Mouse (Mus musculus): ENCODE results near the gene Ptger3. TPM values are rescaled to one million over a fixed set of nuclear protein-coding genes. Genes with fewer than 3 reads are reported as not detected.

Gene Ptger3
- polyA plus RNA-seq, 1 experiment = 0.01 TPM

DNA sequence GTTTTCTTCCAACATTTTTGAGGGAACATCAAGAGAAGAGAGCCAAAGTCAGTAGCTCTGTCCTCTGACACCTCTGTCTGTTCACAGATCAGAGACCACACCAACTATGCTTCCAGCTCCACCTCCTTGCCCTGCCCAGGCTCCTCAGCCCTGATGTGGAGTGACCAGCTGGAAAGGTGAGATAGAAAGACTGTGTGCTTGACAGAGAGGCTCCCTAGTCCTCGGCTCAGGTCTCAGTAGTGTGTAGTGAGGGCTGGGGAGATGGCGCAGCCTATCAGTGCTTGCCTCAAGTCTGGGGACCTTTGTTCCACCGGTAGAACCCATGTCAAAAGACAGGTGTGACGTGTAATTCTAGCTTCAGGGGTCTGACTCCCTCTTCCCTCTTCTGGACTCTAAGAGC, 74.9 kb downstream of the Ptger3 start:
- H3K27me3 ChIP-seq (ENCODE audit: control insufficient read depth, insufficient read depth, insufficient read length) = no peaks in the 10 kb centered on the region
- H3ac ChIP-seq (ENCODE audit: control insufficient read depth, insufficient read length, low read depth) = no peak overlapping the region
- H3K79me3 ChIP-seq (ENCODE audit: low read depth) = no peaks in the 10 kb centered on the region
- H3K36me3 ChIP-seq (ENCODE audit: control insufficient read depth, insufficient read depth) = no peaks in the 10 kb centered on the region
- H3K4me3 ChIP-seq (ENCODE audit: insufficient read depth, poor library complexity, severe bottlenecking) = no peak overlapping the region
- TF ChIP-seq MYOD1 (IDR thresholded peaks at IDR 0.05; ENCODE audit: control insufficient read depth, insufficient read length, low read depth) (no peak), MAX (IDR thresholded peaks at IDR 0.05) (no peak), USF1 (IDR thresholded peaks at IDR 0.05; ENCODE audit: low read depth) (no peak), CTCF (IDR thresholded peaks at IDR 0.05; ENCODE audit: control insufficient read depth, insufficient read depth, insufficient read length) (no peak), CEBPB (IDR thresholded peaks at IDR 0.05; ENCODE audit: low read depth) (no peak), FOSL1 (IDR thresholded peaks at IDR 0.05; ENCODE audit: insufficient read depth, low read length, poor library complexity, severe bottlenecking) (no peak), MYOG (IDR thresholded peaks at IDR 0.05; ENCODE audit: control insufficient read depth, extremely low read depth, insufficient read length) (no peak)
- no peaks in the 10 kb centered on the region for H3K79me2 ChIP-seq (ENCODE audit: control insufficient read depth, insufficient read depth)

GRCm38 (mm10) chr3:157661622-157662021, 94.9 kb downstream of the Ptger3 start:
- no peak for TF ChIP-seq MAX (IDR thresholded peaks at IDR 0.05)
- TF ChIP-seq CTCF (IDR thresholded peaks at IDR 0.05; ENCODE audit: control insufficient read depth, insufficient read depth, insufficient read length) = no peak
- TF ChIP-seq USF1 (IDR thresholded peaks at IDR 0.05; ENCODE audit: low read depth) = no peak
- TF ChIP-seq MYOD1 (IDR thresholded peaks at IDR 0.05; ENCODE audit: control insufficient read depth, insufficient read length, low read depth) = no peak
- no peak for TF ChIP-seq CEBPB (IDR thresholded peaks at IDR 0.05; ENCODE audit: low read depth)
- no peak for TF ChIP-seq MYOG (IDR thresholded peaks at IDR 0.05; ENCODE audit: control insufficient read depth, extremely low read depth, insufficient read length)
- no peak for TF ChIP-seq FOSL1 (IDR thresholded peaks at IDR 0.05; ENCODE audit: insufficient read depth, low read length, poor library complexity, severe bottlenecking)
- H3K4me3 ChIP-seq (ENCODE audit: insufficient read depth, poor library complexity, severe bottlenecking) = no peak overlapping the region
- H3ac ChIP-seq (ENCODE audit: control insufficient read depth, insufficient read length, low read depth) = no peak overlapping the region
- H3K79me2 ChIP-seq (ENCODE audit: control insufficient read depth, insufficient read depth) = no peaks in the 10 kb centered on the region
- H3K27me3 ChIP-seq (ENCODE audit: control insufficient read depth, insufficient read depth, insufficient read length) = no peaks in the 10 kb centered on the region
- H3K36me3 ChIP-seq (ENCODE audit: control insufficient read depth, insufficient read depth) = no peaks in the 10 kb centered on the region
- no peaks in the 10 kb centered on the region for H3K79me3 ChIP-seq (ENCODE audit: low read depth)

DNA sequence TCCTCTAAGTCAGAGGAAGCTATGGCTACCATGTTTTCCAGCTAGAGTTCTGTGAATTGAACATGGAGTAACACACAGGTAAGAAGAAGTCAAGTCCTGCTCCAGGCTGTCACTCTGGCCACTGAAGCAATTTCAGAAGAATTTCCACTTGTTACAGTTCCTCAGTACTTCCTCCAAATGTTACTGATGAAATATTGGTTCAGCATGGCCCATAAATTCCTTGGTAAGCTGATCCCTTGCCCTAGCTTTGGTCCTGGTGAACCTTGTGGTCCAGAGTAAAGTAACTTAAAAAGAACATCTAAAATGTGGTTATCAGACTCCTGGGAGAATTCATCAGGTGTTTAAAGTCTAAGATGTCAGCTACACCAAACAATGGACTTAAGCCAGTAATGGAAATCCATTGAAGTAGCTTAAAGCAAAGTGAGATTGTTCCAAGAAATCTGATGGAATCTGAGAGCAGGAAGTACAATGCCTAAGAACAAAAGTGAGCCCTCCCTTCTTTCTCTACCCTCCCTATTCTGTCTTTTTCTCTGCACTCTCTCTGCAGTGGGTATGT, 97.9 kb downstream of the Ptger3 start:
- H3ac ChIP-seq (ENCODE audit: control insufficient read depth, insufficient read length, low read depth) = no peak overlapping the region
- no peaks in the 10 kb centered on the region for H3K79me2 ChIP-seq (ENCODE audit: control insufficient read depth, insufficient read depth)
- H3K79me3 ChIP-seq (ENCODE audit: low read depth) = no peaks in the 10 kb centered on the region
- H3K36me3 ChIP-seq (ENCODE audit: control insufficient read depth, insufficient read depth) = no peaks in the 10 kb centered on the region
- no peaks in the 10 kb centered on the region for H3K27me3 ChIP-seq (ENCODE audit: control insufficient read depth, insufficient read depth, insufficient read length)
- TF ChIP-seq MYOD1 (IDR thresholded peaks at IDR 0.05; ENCODE audit: control insufficient read depth, insufficient read length, low read depth) = no peak
- TF ChIP-seq CEBPB (IDR thresholded peaks at IDR 0.05; ENCODE audit: low read depth) = no peak
- no peak for TF ChIP-seq USF1 (IDR thresholded peaks at IDR 0.05; ENCODE audit: low read depth)
- TF ChIP-seq MAX (IDR thresholded peaks at IDR 0.05) = no peak
- TF ChIP-seq CTCF (IDR thresholded peaks at IDR 0.05; ENCODE audit: control insufficient read depth, insufficient read depth, insufficient read length) = no peak
- no peak for TF ChIP-seq FOSL1 (IDR thresholded peaks at IDR 0.05; ENCODE audit: insufficient read depth, low read length, poor library complexity, severe bottlenecking)
- TF ChIP-seq MYOG (IDR thresholded peaks at IDR 0.05; ENCODE audit: control insufficient read depth, extremely low read depth, insufficient read length) = no peak
- no peak overlapping the region for H3K4me3 ChIP-seq (ENCODE audit: insufficient read depth, poor library complexity, severe bottlenecking)

DNA sequence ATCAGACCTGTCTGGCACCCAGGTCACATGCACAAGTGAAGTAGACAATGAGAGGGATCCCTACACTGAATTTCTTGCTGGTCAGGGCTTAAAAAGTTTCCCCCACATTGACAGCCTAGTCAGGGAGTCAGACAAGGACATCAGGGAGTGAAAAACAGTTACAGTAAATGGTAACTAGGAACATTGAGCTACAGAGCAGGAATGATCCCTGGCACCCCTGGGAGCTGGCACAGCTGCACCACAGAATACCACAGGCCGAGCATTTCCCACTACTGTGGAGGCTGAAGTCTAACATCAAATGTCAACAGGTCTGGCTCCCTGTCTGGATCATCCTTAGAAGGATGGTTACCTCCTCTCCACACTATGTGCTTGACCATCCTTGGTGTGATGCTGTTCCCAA, 98.8 kb downstream of the Ptger3 start:
- H3K79me2 ChIP-seq (ENCODE audit: control insufficient read depth, insufficient read depth) = no peaks in the 10 kb centered on the region
- no peak for TF ChIP-seq MYOD1 (IDR thresholded peaks at IDR 0.05; ENCODE audit: control insufficient read depth, insufficient read length, low read depth)
- TF ChIP-seq USF1 (IDR thresholded peaks at IDR 0.05; ENCODE audit: low read depth) = no peak
- TF ChIP-seq CEBPB (IDR thresholded peaks at IDR 0.05; ENCODE audit: low read depth) = no peak
- no peak for TF ChIP-seq MYOG (IDR thresholded peaks at IDR 0.05; ENCODE audit: control insufficient read depth, extremely low read depth, insufficient read length)
- TF ChIP-seq FOSL1 (IDR thresholded peaks at IDR 0.05; ENCODE audit: insufficient read depth, low read length, poor library complexity, severe bottlenecking) = no peak
- no peak for TF ChIP-seq CTCF (IDR thresholded peaks at IDR 0.05; ENCODE audit: control insufficient read depth, insufficient read depth, insufficient read length)
- TF ChIP-seq MAX (IDR thresholded peaks at IDR 0.05) = no peak
- H3K79me3 ChIP-seq (ENCODE audit: low read depth) = no peaks in the 10 kb centered on the region
- H3K4me3 ChIP-seq (ENCODE audit: insufficient read depth, poor library complexity, severe bottlenecking) = no peak overlapping the region
- no peaks in the 10 kb centered on the region for H3K36me3 ChIP-seq (ENCODE audit: control insufficient read depth, insufficient read depth)
- H3K27me3 ChIP-seq (ENCODE audit: control insufficient read depth, insufficient read depth, insufficient read length) = no peaks in the 10 kb centered on the region
- H3ac ChIP-seq (ENCODE audit: control insufficient read depth, insufficient read length, low read depth) = no peak overlapping the region

DNA sequence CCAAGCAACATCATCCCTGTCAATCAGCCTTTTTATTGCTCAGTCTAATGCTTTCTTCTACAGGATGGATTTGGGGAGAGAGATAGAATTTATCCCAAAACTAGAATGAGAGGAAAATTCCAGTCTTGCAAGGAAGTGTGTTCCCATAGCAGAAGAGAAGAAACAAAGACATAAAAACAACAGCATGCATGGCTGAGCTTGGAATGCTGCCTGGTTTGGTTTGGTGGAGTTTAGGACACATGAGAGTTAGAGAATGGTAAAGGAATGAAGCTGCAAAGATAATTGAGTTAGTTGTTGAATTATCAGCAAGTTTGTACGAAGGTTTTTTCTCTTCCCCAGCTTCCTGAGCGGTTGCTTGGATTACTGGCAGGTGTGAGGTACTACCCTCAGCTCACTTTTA, 99.5 kb downstream of the Ptger3 start:
- Histone ChIP-seq H3K79me3 (ENCODE audit: low read depth) (no peaks in the 10 kb centered on the region), H3K36me3 (ENCODE audit: control insufficient read depth, insufficient read depth) (no peaks in the 10 kb centered on the region), H3K79me2 (ENCODE audit: control insufficient read depth, insufficient read depth) (no peaks in the 10 kb centered on the region), H3ac (ENCODE audit: control insufficient read depth, insufficient read length, low read depth) (no peak overlapping the region), H3K27me3 (ENCODE audit: control insufficient read depth, insufficient read depth, insufficient read length) (no peaks in the 10 kb centered on the region), H3K4me3 (ENCODE audit: insufficient read depth, poor library complexity, severe bottlenecking) (no peak overlapping the region)
- TF ChIP-seq CTCF (IDR thresholded peaks at IDR 0.05; ENCODE audit: control insufficient read depth, insufficient read depth, insufficient read length) (no peak), CEBPB (IDR thresholded peaks at IDR 0.05; ENCODE audit: low read depth) (no peak)

DNA sequence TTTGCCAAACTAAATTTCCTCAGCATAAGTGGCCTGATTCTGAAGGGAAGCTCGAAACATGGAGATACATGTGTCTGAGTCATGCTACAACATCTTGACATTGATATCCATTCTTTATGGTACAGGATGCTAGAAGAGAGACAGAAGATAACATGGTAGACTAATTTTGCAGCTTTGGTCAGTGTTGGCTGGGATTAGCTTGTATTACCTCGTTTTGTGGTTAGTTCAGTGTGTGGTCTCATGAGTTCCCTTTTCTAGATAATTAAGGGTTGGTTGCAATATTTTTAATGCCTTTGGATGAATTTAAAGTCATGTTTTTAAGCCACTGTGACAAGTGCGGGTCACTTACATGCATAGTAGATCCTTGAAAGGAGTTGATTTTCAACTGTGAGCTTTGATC, 119.4 kb downstream of the Ptger3 start:
- Histone ChIP-seq H3K27me3 (ENCODE audit: control insufficient read depth, insufficient read depth, insufficient read length) (no peaks in the 10 kb centered on the region), H3ac (ENCODE audit: control insufficient read depth, insufficient read length, low read depth) (no peak overlapping the region), H3K79me3 (ENCODE audit: low read depth) (no peaks in the 10 kb centered on the region), H3K79me2 (ENCODE audit: control insufficient read depth, insufficient read depth) (no peaks in the 10 kb centered on the region), H3K36me3 (ENCODE audit: control insufficient read depth, insufficient read depth) (no peaks in the 10 kb centered on the region), H3K4me3 (ENCODE audit: insufficient read depth, poor library complexity, severe bottlenecking) (no peak overlapping the region)
- TF ChIP-seq MYOD1 (IDR thresholded peaks at IDR 0.05; ENCODE audit: control insufficient read depth, insufficient read length, low read depth) (no peak), FOSL1 (IDR thresholded peaks at IDR 0.05; ENCODE audit: insufficient read depth, low read length, poor library complexity, severe bottlenecking) (no peak), MAX (IDR thresholded peaks at IDR 0.05) (no peak), CTCF (IDR thresholded peaks at IDR 0.05; ENCODE audit: control insufficient read depth, insufficient read depth, insufficient read length) (no peak), USF1 (IDR thresholded peaks at IDR 0.05; ENCODE audit: low read depth) (no peak), CEBPB (IDR thresholded peaks at IDR 0.05; ENCODE audit: low read depth) (no peak), MYOG (IDR thresholded peaks at IDR 0.05; ENCODE audit: control insufficient read depth, extremely low read depth, insufficient read length) (no peak)

All from C2C12 (cell line).